Mouse (Mus musculus) stomach, postnatal 0 days (tissue): ENCODE results near the gene Il13.

Experiments
- CTCF ChIP-seq: IDR thresholded peaks from 2 replicates; pipeline ENCODE4 v1.5.1; 2016; ENCODE audit warnings: antibody characterized with exemption, low read depth, mild to moderate bottlenecking, moderate library complexity
- EP300 ChIP-seq: optimal IDR thresholded peaks from 2 replicates; pipeline ENCODE3; 2016; ENCODE audit warnings: antibody characterized with exemption

- TF ChIP-seq CTCF (no peak), EP300 (no peak)
These were observed 22.2 kb upstream of the Il13 start for GRCm38 (mm10) chr11:53656558-53657202.
